Mouse (Mus musculus): ENCODE data around the gene Nudt14.

DNA sequence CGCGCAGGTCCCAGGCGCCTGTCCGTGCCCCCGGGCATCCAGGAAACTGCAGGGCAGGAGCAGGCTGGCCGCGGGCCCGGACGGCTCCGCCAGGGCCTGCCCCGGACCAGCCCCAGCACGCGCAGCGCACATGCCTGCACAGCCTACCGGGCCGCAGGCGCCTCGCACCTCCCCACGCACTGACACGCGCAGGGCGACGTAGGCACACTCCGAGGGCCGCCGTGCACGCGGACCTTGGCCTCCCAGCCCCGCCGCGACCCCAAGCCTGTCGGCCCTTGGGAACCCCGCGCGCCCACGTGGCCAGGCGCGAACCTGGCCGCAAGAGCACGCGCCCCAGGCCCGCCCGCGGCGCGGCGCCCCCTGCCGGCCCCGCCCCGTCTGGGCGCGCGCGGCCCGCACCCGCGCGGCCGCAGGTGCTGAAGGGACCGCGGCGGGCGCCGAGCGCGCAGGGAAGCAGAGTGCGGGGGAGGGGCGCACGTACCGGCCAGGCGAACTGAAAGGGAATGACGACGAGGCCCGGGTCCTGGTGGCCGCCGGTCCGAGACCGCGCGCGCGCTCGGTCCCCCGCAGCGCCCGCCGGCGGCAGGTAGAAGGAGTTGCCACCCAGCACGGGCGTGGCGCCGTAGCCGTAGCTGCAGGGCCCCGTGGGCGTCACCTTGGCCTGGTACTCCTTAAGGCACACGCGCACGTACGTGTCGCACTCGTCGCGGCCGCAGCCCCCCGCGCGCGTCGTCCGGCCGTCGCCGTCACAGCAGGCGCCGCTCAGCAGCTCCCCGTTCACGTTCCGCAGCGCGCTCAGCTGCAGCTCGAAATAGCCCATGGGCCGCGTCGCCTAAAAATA, 13.3 kb downstream of the Nudt14 start:
- TF ChIP-seq CTCF (IDR thresholded peaks at IDR 0.05; ENCODE audit: low read depth, low read length) (no peak), POLR2A (IDR thresholded peaks at IDR 0.05; ENCODE audit: extremely low read depth, insufficient read depth, low read length) (no peak)
